Mouse (Mus musculus): Measurements from ENCODE around the gene Fas.

DNA sequence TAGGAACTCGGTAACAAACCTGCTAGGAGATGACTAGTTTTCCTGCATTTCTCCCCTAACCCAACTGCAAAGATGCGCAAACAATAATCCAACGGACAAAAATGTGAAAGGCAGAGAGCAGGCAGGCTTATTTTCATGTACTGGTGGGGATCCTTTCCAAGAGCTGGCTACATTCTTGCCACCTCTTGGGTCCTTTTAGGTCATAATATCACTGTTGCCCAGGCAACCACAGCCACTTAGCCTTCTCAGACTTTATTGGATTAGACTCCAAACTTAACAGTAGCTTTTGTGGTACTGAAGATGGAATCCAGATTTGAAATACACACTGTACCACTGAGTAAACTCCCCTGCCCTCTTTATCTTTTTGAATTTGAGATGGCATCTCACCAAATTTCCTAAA lies 12.4 kb upstream of the Fas start:
- TF ChIP-seq POLR2A (IDR thresholded peaks at IDR 0.05; ENCODE audit: low read depth, low read length) (no peak), CTCF (IDR thresholded peaks at IDR 0.05; ENCODE audit: extremely low read depth, insufficient read length, insufficient replicate concordance, low read depth, low read length) (no peak)

Data from small intestine, adult 2 months (tissue).